Mouse (Mus musculus): ENCODE data around the gene Olfr1441. TPM values are rescaled to one million over a fixed set of nuclear protein-coding genes. Genes with fewer than 3 reads are reported as not detected.

Gene Olfr1441
- polyA plus RNA-seq, 1 experiment from 2014 or later: not detected

GRCm38 (mm10) chr19:12459516-12459915 is 42.3 kb downstream of the Olfr1441 start:
- Histone ChIP-seq H3K4me1 (ENCODE audit: control insufficient read depth, insufficient read depth, low read length) (no peaks in the 10 kb centered on the region), H3K4me3 (ENCODE audit: low read depth, low read length) (no peak overlapping the region), H3K27me3 (ENCODE audit: control insufficient read depth, insufficient read depth, low read length) (no peaks in the 10 kb centered on the region), H3K9me3 (ENCODE audit: control insufficient read depth, low read length) (no peaks in the 10 kb centered on the region), H3K4me2 (no peak overlapping the region), H3K36me3 (ENCODE audit: control insufficient read depth, insufficient read depth, low read length) (no peaks in the 10 kb centered on the region), H3K27ac (ENCODE audit: low read depth, low read length) (no peak overlapping the region), H3K9ac (ENCODE audit: low read length) (no peak overlapping the region)
- 85% methylated on average over 4 of the region's 4 CpGs for WGBS
- ATAC-seq (ENCODE audit: low FRiP score) (no peak), DNase-seq (ENCODE audit: low spot score, missing footprints) (no peak)

- WGBS: 91% methylated on average over 11 of the region's 11 CpGs
- ATAC-seq (ENCODE audit: low FRiP score) (no peak), DNase-seq (ENCODE audit: low spot score, missing footprints) (peak; percentile 79)
- H3K4me1 ChIP-seq (ENCODE audit: control insufficient read depth, insufficient read depth, low read length): no peaks in the 10 kb centered on the region
- no peaks in the 10 kb centered on the region for H3K36me3 ChIP-seq (ENCODE audit: control insufficient read depth, insufficient read depth, low read length)
- no peak within 1 kb of the TSS for H3K9ac ChIP-seq (ENCODE audit: low read length)
- no peak within 1 kb of the TSS for H3K27ac ChIP-seq (ENCODE audit: low read depth, low read length)
- no peak within 1 kb of the TSS for H3K4me2 ChIP-seq
- H3K27me3 ChIP-seq (ENCODE audit: control insufficient read depth, insufficient read depth, low read length): no peaks in the 10 kb centered on the region
- no peaks in the 10 kb centered on the region for H3K9me3 ChIP-seq (ENCODE audit: control insufficient read depth, low read length)
- H3K4me3 ChIP-seq (ENCODE audit: low read depth, low read length): no peak within 1 kb of the TSS
Observed at GRCm38 (mm10) chr19:12460282-12461249, 43.3 kb downstream of the Olfr1441 start, which contains the start of gene Mpeg1. Gene Mpeg1 (plus strand): TSS chr19:12460779.

- H3K36me3 ChIP-seq (ENCODE audit: control insufficient read depth, insufficient read depth, low read length): peaks cover 6% of the 10 kb centered on the region; the same call in 1 of the 2 replicates
- ATAC-seq (ENCODE audit: low FRiP score) (no peak), DNase-seq (ENCODE audit: low spot score, missing footprints) (peak; percentile 87)
Observed at GRCm38 (mm10) chr19:12462851-12463721, 45.9 kb downstream of the Olfr1441 start.

GRCm38 (mm10) chr19:12463722-12464035 is 46.4 kb downstream of the Olfr1441 start:
- H3K36me3 ChIP-seq (ENCODE audit: control insufficient read depth, insufficient read depth, low read length): peaks cover 6% of the 10 kb centered on the region; the same call in 1 of the 2 replicates
- H3K4me2 ChIP-seq: no peak overlapping the region
- WGBS: 44% methylated on average over 1 of the region's 1 CpGs
- H3K27ac ChIP-seq (ENCODE audit: low read depth, low read length): no peak overlapping the region
- ATAC-seq (ENCODE audit: low FRiP score) (no peak), DNase-seq (ENCODE audit: low spot score, missing footprints) (peak; percentile 59)
- peaks cover 4% of the 10 kb centered on the region; the same call in 1 of the 2 replicates for H3K4me1 ChIP-seq (ENCODE audit: control insufficient read depth, insufficient read depth, low read length)
- H3K9me3 ChIP-seq (ENCODE audit: control insufficient read depth, low read length): no peaks in the 10 kb centered on the region
- H3K27me3 ChIP-seq (ENCODE audit: control insufficient read depth, insufficient read depth, low read length): no peaks in the 10 kb centered on the region
- H3K9ac ChIP-seq (ENCODE audit: low read length): no peak overlapping the region
- H3K4me3 ChIP-seq (ENCODE audit: low read depth, low read length): no peak overlapping the region

More at GRCm38 (mm10) chr19:12462851-12463721, 45.9 kb downstream of the Olfr1441 start:
- H3K9me3 ChIP-seq (ENCODE audit: control insufficient read depth, low read length): no peaks in the 10 kb centered on the region
- H3K4me3 ChIP-seq (ENCODE audit: low read depth, low read length): no peak overlapping the region
- H3K4me2 ChIP-seq: no peak overlapping the region
- H3K4me1 ChIP-seq (ENCODE audit: control insufficient read depth, insufficient read depth, low read length): peaks cover 4% of the 10 kb centered on the region; the same call in 1 of the 2 replicates
- H3K27ac ChIP-seq (ENCODE audit: low read depth, low read length): no peak overlapping the region
- 68% methylated on average over 7 of the region's 7 CpGs for WGBS
- no peak overlapping the region for H3K9ac ChIP-seq (ENCODE audit: low read length)
- no peaks in the 10 kb centered on the region for H3K27me3 ChIP-seq (ENCODE audit: control insufficient read depth, insufficient read depth, low read length)

- 88% methylated on average over 5 of the region's 5 CpGs for WGBS
- Histone ChIP-seq H3K27ac (ENCODE audit: low read depth, low read length) (no peak overlapping the region; the same call in 1 of the 2 replicates), H3K9me3 (ENCODE audit: control insufficient read depth, low read length) (no peaks in the 10 kb centered on the region), H3K4me2 (no peak overlapping the region), H3K4me1 (ENCODE audit: control insufficient read depth, insufficient read depth, low read length) (peaks cover 4% of the 10 kb centered on the region; the same call in 1 of the 2 replicates), H3K27me3 (ENCODE audit: control insufficient read depth, insufficient read depth, low read length) (no peaks in the 10 kb centered on the region), H3K4me3 (ENCODE audit: low read depth, low read length) (no peak overlapping the region), H3K9ac (ENCODE audit: low read length) (no peak overlapping the region), H3K36me3 (ENCODE audit: control insufficient read depth, insufficient read depth, low read length) (peaks cover 10% of the 10 kb centered on the region)
- peak; percentile 85 for DNase-seq (ENCODE audit: low spot score, missing footprints)
- no peak for ATAC-seq (ENCODE audit: low FRiP score)
Observed at GRCm38 (mm10) chr19:12464127-12464526, 46.9 kb downstream of the Olfr1441 start.

- ATAC-seq (ENCODE audit: low FRiP score) (no peak), DNase-seq (ENCODE audit: low spot score, missing footprints) (peak; percentile 72)
- Histone ChIP-seq H3K27me3 (ENCODE audit: control insufficient read depth, insufficient read depth, low read length) (no peaks in the 10 kb centered on the region), H3K9me3 (ENCODE audit: control insufficient read depth, low read length) (no peaks in the 10 kb centered on the region), H3K9ac (ENCODE audit: low read length) (no peak overlapping the region), H3K4me1 (ENCODE audit: control insufficient read depth, insufficient read depth, low read length) (peaks cover 4% of the 10 kb centered on the region; the same call in 1 of the 2 replicates), H3K27ac (ENCODE audit: low read depth, low read length) (no peak overlapping the region), H3K36me3 (ENCODE audit: control insufficient read depth, insufficient read depth, low read length) (peaks cover 15% of the 10 kb centered on the region), H3K4me3 (ENCODE audit: low read depth, low read length) (no peak overlapping the region), H3K4me2 (no peak overlapping the region)
- 89% methylated on average over 4 of the region's 4 CpGs for WGBS
Observed at GRCm38 (mm10) chr19:12464674-12465073, 47.4 kb downstream of the Olfr1441 start.

- no peaks in the 10 kb centered on the region for H3K9me3 ChIP-seq (ENCODE audit: control insufficient read depth, low read length)
- H3K4me1 ChIP-seq (ENCODE audit: control insufficient read depth, insufficient read depth, low read length): peaks cover 4% of the 10 kb centered on the region; the same call in 1 of the 2 replicates
- no peak overlapping the region for H3K27ac ChIP-seq (ENCODE audit: low read depth, low read length)
- no peak overlapping the region for H3K4me3 ChIP-seq (ENCODE audit: low read depth, low read length)
- peak; percentile 47 for ATAC-seq (ENCODE audit: low FRiP score)
- WGBS: 92% methylated on average over 10 of the region's 10 CpGs
- no peak overlapping the region for H3K4me2 ChIP-seq
- DNase-seq (ENCODE audit: low spot score, missing footprints): no peak
- no peaks in the 10 kb centered on the region for H3K27me3 ChIP-seq (ENCODE audit: control insufficient read depth, insufficient read depth, low read length)
- no peak overlapping the region for H3K9ac ChIP-seq (ENCODE audit: low read length)
- peaks cover 18% of the 10 kb centered on the region for H3K36me3 ChIP-seq (ENCODE audit: control insufficient read depth, insufficient read depth, low read length)
Observed at GRCm38 (mm10) chr19:12465530-12466144, 48.4 kb downstream of the Olfr1441 start.

- 35% methylated on average over 7 of the region's 7 CpGs for WGBS
- peak; percentile 58 for ATAC-seq (ENCODE audit: low FRiP score)
- DNase-seq (ENCODE audit: low spot score, missing footprints): peak; percentile 90
- Histone ChIP-seq H3K27ac (ENCODE audit: low read depth, low read length) (no peak overlapping the region), H3K9ac (ENCODE audit: low read length) (no peak overlapping the region), H3K4me3 (ENCODE audit: low read depth, low read length) (no peak overlapping the region), H3K36me3 (ENCODE audit: control insufficient read depth, insufficient read depth, low read length) (peaks cover 18% of the 10 kb centered on the region), H3K4me2 (no peak overlapping the region), H3K4me1 (ENCODE audit: control insufficient read depth, insufficient read depth, low read length) (peaks cover 4% of the 10 kb centered on the region; the same call in 1 of the 2 replicates), H3K9me3 (ENCODE audit: control insufficient read depth, low read length) (no peaks in the 10 kb centered on the region), H3K27me3 (ENCODE audit: control insufficient read depth, insufficient read depth, low read length) (no peaks in the 10 kb centered on the region)
Observed at GRCm38 (mm10) chr19:12466204-12466603, 49.0 kb downstream of the Olfr1441 start.
